Mouse (Mus musculus): Measurements from ENCODE around the gene Gm17490.
"Not testable (repeated sequence)": the region's sequence is repeated elsewhere in the genome, so short reads cannot be mapped to it uniquely, and the experiment has no call there.

DNA sequence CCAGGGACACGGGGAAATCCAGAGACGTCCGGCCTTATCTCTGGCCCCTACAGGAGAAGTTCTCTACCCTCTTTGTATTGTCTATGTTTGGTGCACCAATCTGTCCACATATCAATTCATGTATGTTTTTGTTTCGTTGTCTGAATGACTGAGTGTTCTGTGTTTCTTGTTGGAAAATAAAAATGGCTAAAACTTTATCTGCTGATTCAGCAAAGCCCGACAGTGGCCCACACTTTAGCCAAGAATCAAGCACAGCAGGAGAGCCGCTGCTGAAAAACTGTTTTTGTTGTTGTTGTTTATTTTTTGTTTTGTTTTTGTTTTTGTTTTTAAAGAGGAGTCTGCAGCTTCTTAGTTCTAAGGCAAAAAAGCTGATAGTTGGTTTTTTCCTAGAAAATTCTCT, 13.1 kb downstream of the Gm17490 start:
- not testable (repeated sequence) for TF ChIP-seq CTCF, EP300 (IDR thresholded peaks at IDR 0.05; ENCODE audit: low read depth)

Data from heart, postnatal 0 days (tissue).